Mouse (Mus musculus) megakaryocyte, embryonic 14.5 days (primary cell): ENCODE data around the gene Map4. TPM values are rescaled to one million over a fixed set of nuclear protein-coding genes. Genes with fewer than 3 reads are reported as not detected.

ENCODE experiments used
- H3K27me3 ChIP-seq: replicated peaks from 2 replicates; pipeline ENCODE3; 2012; ENCODE audit warnings: inconsistent platforms
- H3K36me3 ChIP-seq: replicated peaks from 2 replicates; pipeline ENCODE3; 2012; ENCODE audit warnings: low read length, inconsistent platforms, mixed read lengths
- H3K4me1 ChIP-seq: 2 replicates; pipeline ENCODE4 v1.6.1; 2012; ENCODE audit warnings: inconsistent platforms
- H3K4me3 ChIP-seq: replicated peaks from 2 replicates; pipeline ENCODE3; 2012; ENCODE audit warnings: moderate library complexity, mild to moderate bottlenecking, inconsistent platforms
- H3K9me3 ChIP-seq: 2 replicates; pipeline ENCODE4 v1.6.1; 2012; ENCODE audit warnings: inconsistent platforms
- FLI1 ChIP-seq: IDR thresholded peaks from 2 replicates; pipeline ENCODE4 v1.6.1; 2012; ENCODE audit warnings: low read length, inconsistent platforms, mixed read lengths
- GATA1 ChIP-seq: IDR thresholded peaks from 3 replicates; pipeline ENCODE4 v1.6.1; 2012; ENCODE audit warnings: mixed read lengths, low read length, inconsistent platforms, borderline replicate concordance
- polyA plus RNA-seq: library from polyadenylated mRNA; stranded (reverse); fragments of >175 nt; gene quantifications from 2 replicates; pipeline ENCODE4 v1.2.3, GENCODE M21; 2012; ENCODE audit warnings: low replicate concordance; ENCODE audit not compliant: insufficient read depth

Map4 gene
- polyA plus RNA-seq, 1 experiment: 13.9 TPM

DNA sequence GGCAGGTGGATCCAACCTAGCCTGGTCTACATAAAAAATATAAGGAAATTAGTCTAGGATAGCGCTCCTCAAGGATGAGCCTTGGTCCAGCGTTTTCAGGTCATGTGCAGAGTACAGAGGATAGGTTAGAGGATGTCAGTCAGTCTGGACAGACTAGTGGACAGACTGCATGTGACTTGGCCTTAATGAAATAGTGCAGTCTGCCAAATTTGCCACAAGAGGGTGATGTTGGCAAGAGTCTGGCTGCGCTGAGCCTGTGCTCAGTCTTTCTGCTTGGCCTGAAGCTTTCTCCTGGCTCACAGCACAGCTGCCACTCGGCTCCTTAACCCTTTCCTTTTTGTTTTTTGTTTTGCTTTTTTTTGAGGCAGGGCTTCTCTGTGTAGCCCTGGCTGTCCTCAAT lies 54.2 kb downstream of the Map4 start:
- Histone ChIP-seq H3K27me3 (no peaks in the 10 kb centered on the region), H3K4me3 (no peak overlapping the region), H3K36me3 (no peaks in the 10 kb centered on the region), H3K9me3 (no peaks in the 10 kb centered on the region), H3K4me1 (no peaks in the 10 kb centered on the region)
- TF ChIP-seq FLI1 (no peak), GATA1 (no peak)

DNA sequence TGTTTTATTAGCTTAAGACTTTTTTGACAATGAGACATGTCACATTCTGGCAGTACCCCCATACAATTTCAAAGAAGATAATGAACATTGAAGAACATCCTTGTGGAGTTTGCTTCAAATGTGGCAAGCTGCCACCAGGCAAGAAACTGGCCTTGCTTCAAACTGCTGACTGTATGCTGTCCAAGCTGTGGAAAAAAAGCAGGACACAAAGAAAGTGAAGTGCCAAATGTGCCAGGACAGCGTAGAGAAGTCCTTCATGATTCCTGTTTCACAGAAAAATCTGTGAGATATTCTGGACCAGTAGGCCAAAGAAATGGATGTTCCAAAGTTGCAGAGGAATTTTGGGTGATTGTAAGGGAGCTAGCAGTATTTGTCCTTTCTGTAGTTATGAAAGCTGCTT lies 57.8 kb downstream of the Map4 start:
- H3K4me3 ChIP-seq: no peak overlapping the region
- H3K9me3 ChIP-seq: no peaks in the 10 kb centered on the region
- no peaks in the 10 kb centered on the region for H3K4me1 ChIP-seq
- H3K27me3 ChIP-seq: no peaks in the 10 kb centered on the region
- H3K36me3 ChIP-seq: no peaks in the 10 kb centered on the region
- no peak for TF ChIP-seq FLI1
- no peak for TF ChIP-seq GATA1

DNA sequence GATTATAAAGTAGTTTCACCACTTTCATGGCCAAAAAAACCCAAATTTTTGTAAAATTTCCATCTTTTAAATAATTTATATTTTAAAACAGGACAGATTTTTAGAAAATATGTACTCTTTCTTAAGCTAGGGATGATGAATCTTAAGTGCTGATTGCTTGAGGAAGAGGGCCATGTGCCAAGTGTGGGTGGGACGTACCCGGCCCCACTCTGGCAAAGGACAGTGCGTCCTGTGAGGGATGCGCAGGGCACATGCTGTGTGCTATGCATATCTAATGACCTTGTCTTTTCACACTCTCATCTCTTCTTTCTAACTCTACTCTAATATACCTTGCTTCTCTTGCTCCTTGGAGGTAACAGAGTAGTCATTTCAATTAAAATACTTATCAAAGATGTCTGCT lies 66.2 kb downstream of the Map4 start:
- no peaks in the 10 kb centered on the region for H3K4me1 ChIP-seq
- no peak overlapping the region for H3K4me3 ChIP-seq
- no peaks in the 10 kb centered on the region for H3K27me3 ChIP-seq
- no peaks in the 10 kb centered on the region for H3K36me3 ChIP-seq
- no peaks in the 10 kb centered on the region for H3K9me3 ChIP-seq
- TF ChIP-seq FLI1 (no peak), GATA1 (no peak)

DNA sequence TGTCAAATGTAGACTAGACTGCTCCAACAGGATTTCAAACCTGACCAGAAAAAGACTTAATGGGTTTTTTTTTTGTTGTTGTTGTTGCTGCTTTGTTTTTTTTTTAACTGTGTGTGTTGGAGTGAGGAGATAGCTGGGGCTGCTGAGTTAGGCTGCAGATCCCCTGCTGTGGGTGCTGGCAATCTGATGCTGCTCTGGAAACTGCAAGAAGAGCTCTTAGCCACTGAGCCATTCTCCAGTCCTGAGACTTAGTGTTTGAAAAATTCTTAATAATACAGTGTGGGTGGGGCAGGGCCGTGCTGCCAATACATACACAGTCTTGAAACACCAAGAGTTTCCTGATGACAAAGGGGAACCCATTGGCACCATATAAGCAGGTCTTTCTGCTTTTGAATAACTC lies 70.7 kb downstream of the Map4 start:
- Histone ChIP-seq H3K36me3 (no peaks in the 10 kb centered on the region), H3K4me3 (no peak overlapping the region), H3K27me3 (no peaks in the 10 kb centered on the region), H3K9me3 (no peaks in the 10 kb centered on the region), H3K4me1 (no peaks in the 10 kb centered on the region)
- TF ChIP-seq FLI1: no peak
- no peak for TF ChIP-seq GATA1

DNA sequence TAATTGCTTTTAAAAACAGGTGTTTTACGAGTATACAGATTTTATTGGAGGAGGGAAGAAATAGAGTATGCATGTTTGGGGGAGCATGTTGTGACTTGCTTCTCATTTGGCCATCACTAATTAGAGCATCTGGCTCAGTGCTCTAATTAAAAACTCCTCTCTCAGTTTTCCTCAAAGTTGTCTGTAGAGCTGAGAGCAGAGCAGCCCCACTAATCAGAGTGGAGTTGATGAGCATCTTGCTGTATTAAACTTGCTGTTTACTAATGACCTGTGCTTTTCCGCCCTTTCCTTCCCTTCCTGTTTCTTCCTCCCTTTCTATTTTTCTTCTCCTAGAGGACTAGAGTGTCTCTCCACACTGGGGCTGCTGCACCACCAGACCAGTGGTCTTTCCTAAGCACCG lies 71.2 kb downstream of the Map4 start:
- H3K36me3 ChIP-seq: no peaks in the 10 kb centered on the region
- no peaks in the 10 kb centered on the region for H3K27me3 ChIP-seq
- no peak overlapping the region for H3K4me3 ChIP-seq
- no peaks in the 10 kb centered on the region for H3K4me1 ChIP-seq
- TF ChIP-seq FLI1: no peak
- no peak for TF ChIP-seq GATA1
- H3K9me3 ChIP-seq: no peaks in the 10 kb centered on the region

DNA sequence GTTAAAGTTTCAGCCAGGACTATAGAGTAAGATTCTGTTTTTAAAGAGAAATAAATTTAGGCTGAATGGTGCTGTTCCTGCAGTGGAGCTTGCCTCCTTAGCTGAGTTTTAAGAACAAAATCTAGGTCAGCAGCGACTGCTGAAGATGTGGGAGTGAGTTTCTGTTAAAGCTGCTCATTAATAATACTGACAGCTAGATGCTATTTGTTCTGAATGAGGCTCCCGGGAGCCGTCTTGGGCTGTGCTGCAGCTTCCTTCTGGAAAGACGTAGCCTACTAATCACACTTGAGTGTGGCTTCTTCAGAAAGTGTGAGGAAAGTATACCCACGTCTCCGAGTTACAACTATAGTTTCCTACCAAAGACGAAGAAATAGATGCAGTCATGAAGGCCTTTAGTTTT lies 88.0 kb downstream of the Map4 start:
- Histone ChIP-seq H3K9me3 (no peaks in the 10 kb centered on the region), H3K4me1 (no peaks in the 10 kb centered on the region)

DNA sequence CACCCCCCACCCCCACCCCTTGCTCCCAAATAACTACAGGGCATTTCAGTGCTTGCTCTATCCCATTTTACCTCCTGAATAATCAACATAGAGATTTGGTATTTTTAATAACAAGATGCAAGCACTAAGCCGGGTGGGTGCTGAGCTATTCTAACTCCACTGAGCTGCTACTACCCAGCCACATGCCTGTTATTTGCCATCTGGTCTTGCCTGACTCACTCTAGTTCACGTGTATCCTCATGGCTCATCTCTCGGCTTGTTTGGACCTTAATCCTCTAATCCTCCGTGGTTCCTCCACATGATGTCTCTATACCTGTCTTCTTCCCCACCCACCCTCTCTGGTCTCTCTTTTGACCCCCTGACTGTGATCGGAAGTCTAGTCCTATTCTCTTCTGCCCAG lies 89.1 kb downstream of the Map4 start:
- no peaks in the 10 kb centered on the region for H3K9me3 ChIP-seq
- TF ChIP-seq FLI1 (no peak), GATA1 (no peak)
- H3K4me1 ChIP-seq: no peaks in the 10 kb centered on the region
- H3K4me3 ChIP-seq: no peak overlapping the region
- H3K36me3 ChIP-seq: no peaks in the 10 kb centered on the region
- H3K27me3 ChIP-seq: no peaks in the 10 kb centered on the region

More for the DNA sequence above, 88.0 kb downstream of the Map4 start:
- H3K4me3 ChIP-seq: no peak overlapping the region
- H3K36me3 ChIP-seq: no peaks in the 10 kb centered on the region
- TF ChIP-seq FLI1 (no peak), GATA1 (no peak)
- H3K27me3 ChIP-seq: no peaks in the 10 kb centered on the region

DNA sequence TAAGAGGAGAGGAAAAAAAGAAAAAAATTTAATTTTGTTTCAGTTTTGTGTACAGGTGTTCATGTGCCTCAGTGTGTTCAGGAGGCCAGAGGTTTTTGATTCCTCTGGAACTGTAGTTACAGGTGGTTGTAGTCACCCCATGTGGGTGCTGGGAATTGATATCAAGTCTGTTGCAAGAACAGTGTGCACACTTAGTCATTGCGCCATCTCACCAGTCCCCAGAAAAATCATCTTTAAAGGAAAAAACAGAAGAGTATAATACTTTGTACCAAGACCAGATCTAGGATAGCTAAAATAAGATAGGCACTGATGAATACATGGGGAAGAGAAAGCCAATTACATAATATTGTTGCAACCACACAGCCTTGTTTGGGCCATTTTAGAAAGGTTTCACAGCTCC lies 90.2 kb downstream of the Map4 start:
- no peaks in the 10 kb centered on the region for H3K9me3 ChIP-seq
- no peaks in the 10 kb centered on the region for H3K27me3 ChIP-seq
- no peaks in the 10 kb centered on the region for H3K4me1 ChIP-seq
- no peaks in the 10 kb centered on the region for H3K36me3 ChIP-seq
- no peak overlapping the region for H3K4me3 ChIP-seq
- TF ChIP-seq FLI1: no peak
- TF ChIP-seq GATA1: no peak

DNA sequence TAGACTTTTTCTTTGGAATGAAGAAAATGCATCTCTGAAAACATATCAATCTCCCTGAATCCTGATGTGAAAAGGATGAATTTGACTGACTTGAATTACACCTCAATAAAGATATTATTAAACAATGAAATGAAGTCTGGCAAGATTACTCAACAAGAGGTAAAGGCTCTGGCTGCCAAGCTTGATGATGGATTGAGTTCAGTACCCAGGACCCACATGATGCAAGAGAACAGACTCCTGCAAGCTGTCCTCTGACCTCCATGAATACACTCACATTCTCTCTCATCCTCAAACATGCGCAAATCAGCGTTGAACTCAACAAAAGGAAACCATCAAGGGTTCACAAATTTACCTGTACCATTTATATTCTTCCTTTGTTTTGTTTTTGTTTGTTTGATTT lies 90.9 kb downstream of the Map4 start:
- no peak for TF ChIP-seq FLI1
- TF ChIP-seq GATA1: no peak
- Histone ChIP-seq H3K36me3 (no peaks in the 10 kb centered on the region), H3K4me3 (no peak overlapping the region), H3K9me3 (no peaks in the 10 kb centered on the region), H3K27me3 (no peaks in the 10 kb centered on the region), H3K4me1 (no peaks in the 10 kb centered on the region)

DNA sequence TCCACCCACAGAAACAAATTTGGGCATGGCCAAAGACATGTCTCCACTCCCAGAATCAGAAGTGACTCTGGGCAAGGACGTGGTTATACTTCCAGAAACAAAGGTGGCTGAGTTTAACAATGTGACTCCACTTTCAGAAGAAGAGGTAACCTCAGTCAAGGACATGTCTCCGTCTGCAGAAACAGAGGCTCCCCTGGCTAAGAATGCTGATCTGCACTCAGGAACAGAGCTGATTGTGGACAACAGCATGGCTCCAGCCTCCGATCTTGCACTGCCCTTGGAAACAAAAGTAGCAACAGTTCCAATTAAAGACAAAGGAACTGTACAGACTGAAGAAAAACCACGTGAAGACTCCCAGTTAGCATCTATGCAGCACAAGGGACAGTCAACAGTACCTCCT lies 103.8 kb downstream of the Map4 start:
- Histone ChIP-seq H3K4me1 (peaks cover 15% of the 10 kb centered on the region), H3K36me3 (peaks cover 3% of the 10 kb centered on the region), H3K9me3 (no peaks in the 10 kb centered on the region), H3K4me3 (no peak overlapping the region), H3K27me3 (peaks cover 11% of the 10 kb centered on the region)
- TF ChIP-seq FLI1: no peak
- TF ChIP-seq GATA1: no peak

DNA sequence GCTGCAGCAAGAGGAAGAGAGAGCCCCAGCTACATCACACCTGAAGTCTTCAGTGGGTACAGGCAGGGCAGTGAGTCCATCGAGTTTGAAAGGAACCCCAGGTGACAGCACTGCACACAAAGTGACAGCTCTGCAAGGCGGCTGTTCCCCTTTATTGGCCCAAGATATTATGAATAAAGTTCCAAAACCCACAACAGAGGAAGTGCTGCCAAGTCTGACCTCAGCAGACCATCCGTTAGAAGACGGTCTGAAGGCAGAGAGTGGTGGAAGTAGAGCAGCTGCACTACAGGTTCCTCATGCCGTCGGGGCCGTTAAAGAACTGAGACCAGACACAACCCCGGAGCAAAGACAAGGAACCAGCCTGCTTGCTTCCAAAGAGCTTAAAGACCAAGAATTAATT lies 106.6 kb downstream of the Map4 start:
- Histone ChIP-seq H3K9me3 (no peaks in the 10 kb centered on the region), H3K27me3 (peaks cover 13% of the 10 kb centered on the region), H3K4me3 (no peak overlapping the region), H3K36me3 (peaks cover 3% of the 10 kb centered on the region), H3K4me1 (peaks cover 15% of the 10 kb centered on the region)
- TF ChIP-seq GATA1 (no peak), FLI1 (no peak)
